In genomic region chr1:82773208-82773607, GRCm38 (mm10) we compare ENCODE assay signal across 32 mouse cellular contexts. TPM values are rescaled to one million over a fixed set of nuclear protein-coding genes. Genes with fewer than 3 reads are reported as not detected.
"Had no signal": no experiment of that assay in that cellular context is flagged by ENCODE, and none has a peak within 500 bp of the region (broad histone marks: within the 10 kb centered on the region; RNA-seq: fewer than 3 reads in every experiment).

No protein-coding gene starts in this region.

- H3K9ac ChIP-seq: kidney, embryonic 15.5 days; liver, embryonic 15.5 days; midbrain, embryonic 15.5 days; neural tube, embryonic 13.5 days had no signal

- H3K4me1 ChIP-seq: kidney, embryonic 15.5 days; liver, embryonic 15.5 days; midbrain, embryonic 15.5 days; neural tube, embryonic 13.5 days had no signal

- H3K4me2 ChIP-seq: kidney, embryonic 15.5 days; liver, embryonic 15.5 days; midbrain, embryonic 11.5 days; midbrain, embryonic 15.5 days; neural tube, embryonic 13.5 days had no signal

- H3K27ac ChIP-seq: kidney, embryonic 15.5 days; liver, embryonic 15.5 days; midbrain, embryonic 15.5 days; neural tube, embryonic 13.5 days had no signal

- H3K36me3 ChIP-seq: kidney, embryonic 15.5 days; liver, embryonic 15.5 days; midbrain, embryonic 15.5 days; neural tube, embryonic 13.5 days had no signal

- H3K9me3 ChIP-seq: kidney, embryonic 15.5 days; liver, embryonic 15.5 days; midbrain, embryonic 15.5 days; neural tube, embryonic 13.5 days had no signal

- H3K4me3 ChIP-seq: kidney, embryonic 15.5 days; liver, embryonic 15.5 days; midbrain, embryonic 15.5 days; myocyte; neural tube, embryonic 13.5 days had no signal

- H3K27me3 ChIP-seq: kidney, embryonic 15.5 days; liver, embryonic 15.5 days; midbrain, embryonic 15.5 days; neural tube, embryonic 13.5 days had no signal

- DNase-seq: kidney, adult 11 months; kidney, adult 8-10 months; kidney, postnatal 10 days; kidney, postnatal 4 days; lung, adult 18-20 months; lung, postnatal 4 days; retina, postnatal 1 day; right cerebral cortex, postnatal 25 days; thymus, adult 18-20 months; thymus, postnatal 36 days had no signal

RNA-seq across cellular contexts. Expression of gene Gm47791, which starts 2.2 kb away (rescaled TPM):
- total RNA-seq: layer of hippocampus, adult 18-20 months; layer of hippocampus, postnatal 14 days; left cerebral cortex, postnatal 10 days; left cerebral cortex, postnatal 36 days; liver, adult 2 months; megakaryocyte progenitor cell, adult 5-6 weeks; megakaryocyte-erythroid progenitor cell, adult 5-6 weeks; monocyte, adult 5-6 weeks; neutrophil, adult 5-6 weeks had no signal
- polyA plus RNA-seq: kidney, embryonic 15.5 days; limb, embryonic 11.5 days; limb, embryonic 14.5 days; liver, adult 2 months; liver, embryonic 15.5 days; lung, embryonic 16.5 days; midbrain, embryonic 11.5 days; midbrain, embryonic 15.5 days; myocyte; neural tube, embryonic 13.5 days; spleen, adult 2 months; stomach, embryonic 16.5 days; testis, adult 2 months; urinary bladder, adult 2 months had no signal

RNA-seq across cellular contexts. Expression of gene Tm4sf20, which starts 4.9 kb away (rescaled TPM):
- total RNA-seq: layer of hippocampus, adult 18-20 months; layer of hippocampus, postnatal 14 days; left cerebral cortex, postnatal 10 days; left cerebral cortex, postnatal 36 days; liver, adult 2 months; megakaryocyte progenitor cell, adult 5-6 weeks; megakaryocyte-erythroid progenitor cell, adult 5-6 weeks; monocyte, adult 5-6 weeks; neutrophil, adult 5-6 weeks had no signal
- polyA plus RNA-seq: limb, embryonic 11.5 days; limb, embryonic 14.5 days; liver, adult 2 months; lung, embryonic 16.5 days; myocyte; spleen, adult 2 months; testis, adult 2 months had no signal
